Mouse (Mus musculus): ENCODE results near the gene Prl3d2. TPM values are rescaled to one million over a fixed set of nuclear protein-coding genes. Genes with fewer than 3 reads are reported as not detected.

Prl3d2 gene
- total RNA-seq (2023; ENCODE audit: inconsistent age) = not detected in 4 replicates

DNA sequence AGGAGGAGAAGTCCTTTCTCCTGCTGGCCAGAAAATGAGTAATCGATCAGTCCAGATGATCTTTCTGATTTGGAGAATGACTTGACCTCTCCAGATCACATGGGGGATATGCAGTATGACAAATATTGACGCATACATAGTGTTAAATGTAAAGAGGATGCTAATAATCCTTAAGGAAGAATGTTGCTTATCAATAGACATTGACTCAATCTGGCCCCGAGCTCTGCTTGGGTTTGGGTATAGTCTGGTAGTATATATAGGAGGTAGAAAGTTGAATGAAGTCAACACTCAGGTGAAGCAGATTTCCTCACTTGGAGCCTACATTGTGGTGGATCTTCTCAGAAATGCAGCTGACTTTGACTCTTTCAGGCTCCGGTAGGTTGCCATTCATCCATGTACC is at the start of gene Prl3d2:
TSS of gene Prl3d2 (plus strand) at position 301 of the 400 bp plus-strand sequence.

DNA sequence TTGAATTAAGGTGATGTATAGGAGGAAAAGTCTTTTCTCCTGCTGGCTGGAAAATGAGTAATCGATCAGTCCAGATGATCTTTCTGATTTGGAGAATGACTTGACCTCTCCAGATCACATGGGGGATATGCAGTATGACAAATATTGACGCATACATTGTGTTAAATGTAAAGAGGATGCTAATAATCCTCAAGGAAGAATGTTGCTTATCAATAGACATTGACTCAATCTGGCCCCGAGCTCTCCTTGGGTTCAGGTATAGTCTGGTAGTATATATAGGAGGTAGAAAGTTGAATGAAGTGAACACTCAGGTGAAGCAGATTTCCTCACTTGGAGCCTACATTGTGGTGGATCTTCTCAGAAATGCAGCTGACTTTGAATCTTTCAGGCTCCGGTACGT is 27.6 kb upstream of the Prl3d2 start, which contains the start of gene Prl3d1:
TSS of gene Prl3d1 (plus strand) at position 301 of the 400 bp plus-strand sequence.

DNA sequence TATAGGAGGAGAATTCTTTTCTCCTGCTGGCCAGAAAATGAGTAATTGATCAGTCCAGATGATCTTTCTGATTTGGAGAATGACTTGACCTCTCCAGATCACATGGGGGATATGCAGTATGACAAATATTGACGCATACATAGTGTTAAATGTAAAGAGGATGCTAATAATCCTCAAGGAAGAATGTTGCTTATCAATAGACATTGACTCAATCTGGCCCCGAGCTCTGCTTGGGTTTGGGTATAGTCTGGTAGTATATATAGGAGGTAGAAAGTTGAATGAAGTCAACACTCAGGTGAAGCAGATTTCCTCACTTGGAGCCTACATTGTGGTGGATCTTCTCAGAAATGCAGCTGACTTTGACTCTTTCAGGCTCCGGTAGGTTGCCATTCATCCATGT is 35.0 kb downstream of the Prl3d2 start, which contains the start of gene Prl3d3:
TSS of gene Prl3d3 (plus strand) at position 301 of the 400 bp plus-strand sequence.

Other genes with a start within 250 kb of the Prl3d2 start
- not detected in 4 replicates for gene Prl, start 64.1 kb upstream of the Prl3d2 start, total RNA-seq (2023; ENCODE audit: inconsistent age)
- gene Prl3d1, start 27.5 kb upstream of the Prl3d2 start, total RNA-seq (2023; ENCODE audit: inconsistent age) = not detected in 4 replicates
- gene Prl3d3, start 35.1 kb downstream of the Prl3d2 start, total RNA-seq (2023; ENCODE audit: inconsistent age) = not detected in 4 replicates
- not detected in 4 replicates for gene Prl3c1, start 75.0 kb downstream of the Prl3d2 start, total RNA-seq (2023; ENCODE audit: inconsistent age)
- gene Prl3b1, start 120.1 kb downstream of the Prl3d2 start, total RNA-seq (2023; ENCODE audit: inconsistent age) = not detected in 4 replicates
- not detected in 4 replicates for gene Prl3a1, start 137.7 kb downstream of the Prl3d2 start, total RNA-seq (2023; ENCODE audit: inconsistent age)
- not detected in 4 replicates for gene Prl6a1, start 190.9 kb downstream of the Prl3d2 start, total RNA-seq (2023; ENCODE audit: inconsistent age)
- not detected in 4 replicates for gene Prl8a2, start 224.0 kb downstream of the Prl3d2 start, total RNA-seq (2023; ENCODE audit: inconsistent age)